Mouse (Mus musculus): ENCODE data around the gene Lmbrd1.

- TF ChIP-seq CTCF (IDR thresholded peaks at IDR 0.05; ENCODE audit: extremely low read depth, insufficient read depth, insufficient read length, insufficient replicate concordance): no peak
- no peak for TF ChIP-seq POLR2A (IDR thresholded peaks at IDR 0.05; ENCODE audit: low read depth, low read length)
These were observed 2.6 kb downstream of the Lmbrd1 start for GRCm38 (mm10) chr1:24680991-24681390.
